Mouse (Mus musculus): ENCODE measurements at regions not wholly inside any gene's neighbourhood (a gene's known extent, or its start where the extent isn't known, plus 50 kb on each side); places are given as distances from the start of the nearest gene placed in this dataset.

- no peaks in the 10 kb centered on the region for H3K27me3 ChIP-seq (ENCODE audit: control insufficient read depth in 1 of 2, insufficient read depth in 2 of 2, low read length in 2 of 2)
- DNase-seq (ENCODE audit: low read depth, low spot score) = no peak
- H3K79me2 ChIP-seq (ENCODE audit: control insufficient read depth, insufficient read depth, low read length, poor library complexity) = no peaks in the 10 kb centered on the region
- no peak overlapping the region for H3K4me3 ChIP-seq (ENCODE audit: control insufficient read depth in 1 of 2, insufficient read depth in 1 of 2, low read depth in 2 of 2, low read length in 2 of 2)
- no peaks in the 10 kb centered on the region for H3K4me1 ChIP-seq (ENCODE audit: control insufficient read depth in 1 of 2, insufficient read depth in 2 of 2, low read length in 2 of 2)
- no peaks in the 10 kb centered on the region for H3K36me3 ChIP-seq (ENCODE audit: control insufficient read depth in 1 of 2, insufficient read depth in 2 of 2, low read length in 2 of 2)
- TF ChIP-seq ETS1 (IDR thresholded peaks at IDR 0.05; ENCODE audit: low read depth, low read length) = no peak
- no peak for TF ChIP-seq ZC3H11A (IDR thresholded peaks at IDR 0.05; ENCODE audit: low read depth, low read length)
- no peak for TF ChIP-seq TCF12 (IDR thresholded peaks at IDR 0.05; ENCODE audit: low read depth, low read length)
- TF ChIP-seq MEF2A (IDR thresholded peaks at IDR 0.05; ENCODE audit: extremely low read depth, insufficient replicate concordance, low read depth, low read length, poor library complexity, severe bottlenecking) = no peak
- no peak for TF ChIP-seq POLR2A (IDR thresholded peaks at IDR 0.05; ENCODE audit: control insufficient read depth in 1 of 2, insufficient read depth in 1 of 2, low read depth in 1 of 2, low read length in 2 of 2, poor library complexity in 1 of 2)
- no peak for TF ChIP-seq USF2 (IDR thresholded peaks at IDR 0.05; ENCODE audit: borderline replicate concordance in 1 of 2, insufficient read depth in 1 of 2, low read depth in 1 of 2, low read length in 2 of 2)
- TF ChIP-seq NRF1 (IDR thresholded peaks at IDR 0.05; ENCODE audit: insufficient read depth, low read depth, low read length, poor library complexity, severe bottlenecking) = no peak
- no peak for TF ChIP-seq E2F4 (IDR thresholded peaks at IDR 0.05; ENCODE audit: borderline replicate concordance, low read depth, low read length)
- TF ChIP-seq ELF1 (IDR thresholded peaks at IDR 0.05; ENCODE audit: low read depth, low read length) = no peak
- TF ChIP-seq JUND (IDR thresholded peaks at IDR 0.05; ENCODE audit: low read depth, low read length) = no peak
- no peak overlapping the region for H3K27ac ChIP-seq (ENCODE audit: control insufficient read depth, low read depth, low read length)
- H3K9me3 ChIP-seq (replicated peaks; ENCODE audit: insufficient read depth, low read length) = no peaks in the 10 kb centered on the region
- H3K9ac ChIP-seq (ENCODE audit: control insufficient read depth, low read depth, low read length, poor library complexity, severe bottlenecking) = no peak overlapping the region
Measured at GRCm38 (mm10) chr8:7956745-7957144, 704.3 kb downstream of the Efnb2 start.

- Histone ChIP-seq H3K79me2 (ENCODE audit: control insufficient read depth, insufficient read depth, low read length, poor library complexity) (no peaks in the 10 kb centered on the region), H3K9me3 (replicated peaks; ENCODE audit: insufficient read depth, low read length) (no peaks in the 10 kb centered on the region), H3K4me1 (ENCODE audit: control insufficient read depth in 1 of 2, insufficient read depth in 2 of 2, low read length in 2 of 2) (no peaks in the 10 kb centered on the region), H3K4me3 (ENCODE audit: control insufficient read depth in 1 of 2, insufficient read depth in 1 of 2, low read depth in 2 of 2, low read length in 2 of 2) (no peak overlapping the region), H3K9ac (ENCODE audit: control insufficient read depth, low read depth, low read length, poor library complexity, severe bottlenecking) (no peak overlapping the region), H3K36me3 (ENCODE audit: control insufficient read depth in 1 of 2, insufficient read depth in 2 of 2, low read length in 2 of 2) (no peaks in the 10 kb centered on the region), H3K27ac (ENCODE audit: control insufficient read depth, low read depth, low read length) (no peak overlapping the region), H3K27me3 (ENCODE audit: control insufficient read depth in 1 of 2, insufficient read depth in 2 of 2, low read length in 2 of 2) (no peaks in the 10 kb centered on the region)
- TF ChIP-seq GABPA (IDR thresholded peaks at IDR 0.05; ENCODE audit: low read depth, low read length) (no peak), ZMIZ1 (IDR thresholded peaks at IDR 0.05; ENCODE audit: low read depth, low read length) (no peak), ZC3H11A (IDR thresholded peaks at IDR 0.05; ENCODE audit: low read depth, low read length) (no peak), POLR2AphosphoS5 (IDR thresholded peaks at IDR 0.05; ENCODE audit: borderline replicate concordance, low read depth, low read length) (no peak), SIN3A (IDR thresholded peaks at IDR 0.05; ENCODE audit: low read length) (no peak), NRF1 (IDR thresholded peaks at IDR 0.05; ENCODE audit: insufficient read depth, low read depth, low read length, poor library complexity, severe bottlenecking) (no peak), UBTF (IDR thresholded peaks at IDR 0.05; ENCODE audit: borderline replicate concordance, insufficient read depth, low read depth, low read length) (no peak), JUND (IDR thresholded peaks at IDR 0.05; ENCODE audit: low read depth, low read length) (no peak), GATA1 (IDR thresholded peaks at IDR 0.05; ENCODE audit: low read depth, low read length) (no peak), TAL1 (IDR thresholded peaks at IDR 0.05; ENCODE audit: low read length) (no peak), TBP (IDR thresholded peaks at IDR 0.05; ENCODE audit: low read depth, low read length) (no peak)
- no peak for DNase-seq (ENCODE audit: low read depth, low spot score)
Measured at GRCm38 (mm10) chr8:7954851-7955250, 706.2 kb downstream of the Efnb2 start.
